Mouse (Mus musculus): ENCODE results near the gene Caln1. TPM values are rescaled to one million over a fixed set of nuclear protein-coding genes. Genes with fewer than 3 reads are reported as not detected.

Caln1 gene
- total RNA-seq, 1 experiment = not detected

DNA sequence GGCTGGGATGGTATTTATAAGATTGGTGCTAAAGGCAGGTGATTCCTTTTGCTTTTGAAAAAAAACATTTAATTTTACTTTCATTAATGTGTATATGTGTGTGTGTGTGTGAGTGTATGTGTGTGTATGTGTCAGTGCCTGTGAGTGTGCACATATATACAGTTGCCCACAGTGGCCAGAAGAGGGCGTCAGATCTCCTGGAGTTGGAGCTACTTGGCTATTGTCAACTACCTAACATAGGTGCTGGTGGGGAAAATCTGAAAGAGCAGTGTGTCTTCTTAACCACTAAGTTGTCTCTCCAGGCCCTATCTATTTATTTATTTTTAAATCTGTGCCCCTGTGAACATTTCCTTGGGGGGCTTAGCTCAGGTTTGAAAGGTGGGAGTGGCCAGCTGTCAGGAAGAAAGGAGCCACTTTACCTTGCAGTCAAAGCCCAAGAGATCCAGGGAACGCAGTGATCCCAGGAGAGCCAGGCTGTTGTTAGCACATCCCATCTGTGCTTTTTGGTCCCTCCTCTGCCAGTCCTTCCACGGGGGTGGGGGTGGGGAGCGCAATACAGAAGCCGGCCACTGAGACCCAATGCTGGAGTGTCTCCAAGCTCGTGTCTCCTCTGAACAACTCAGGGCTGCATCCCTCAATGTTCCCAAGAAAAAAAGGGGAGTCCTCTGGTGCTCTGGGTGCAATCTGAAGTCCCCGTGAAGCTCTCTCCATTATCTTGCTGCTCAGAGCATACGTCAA, 24.5 kb downstream of the Caln1 start:
- TF ChIP-seq HCFC1 (IDR thresholded peaks at IDR 0.05; ENCODE audit: borderline replicate concordance, insufficient read depth, low read length) (no peak), CHD2 (IDR thresholded peaks at IDR 0.05; ENCODE audit: low read depth, low read length) (no peak; the same call in 1 of the 2 replicates), ZC3H11A (IDR thresholded peaks at IDR 0.05; ENCODE audit: borderline replicate concordance, low read depth, low read length) (no peak), ZNF384 (IDR thresholded peaks at IDR 0.05; ENCODE audit: low read depth, low read length) (no peak), MAFK (IDR thresholded peaks at IDR 0.05; ENCODE audit: insufficient read depth, low read depth, low read length) (no peak)
- no peak for DNase-seq (ENCODE audit: low read depth, low spot score)
- no peak overlapping the region for H3K9ac ChIP-seq (ENCODE audit: insufficient read depth, low read depth, low read length, poor library complexity, severe bottlenecking)
- H3K4me3 ChIP-seq (ENCODE audit: insufficient read depth in 1 of 2, low read depth in 1 of 2, low read length in 2 of 2, poor library complexity in 1 of 2, severe bottlenecking in 1 of 2) = no peak overlapping the region
- H3K27ac ChIP-seq (ENCODE audit: insufficient read depth, low read depth, low read length, poor library complexity, severe bottlenecking) = no peak overlapping the region
- no peaks in the 10 kb centered on the region for H3K36me3 ChIP-seq (ENCODE audit: control insufficient read depth, insufficient read depth, low read length, poor library complexity, severe bottlenecking)
- in situ Hi-C loops (cut with MboI; ENCODE audit: low sequenced_read_pairs in 2 of 2, unreplicated experiment in 2 of 2) = no loop called here
- no peaks in the 10 kb centered on the region for H3K4me1 ChIP-seq (ENCODE audit: control insufficient read depth in 2 of 2, insufficient read depth in 2 of 2, low read length in 2 of 2, poor library complexity in 1 of 2)
- H3K9me3 ChIP-seq (ENCODE audit: control insufficient read depth, insufficient read depth, low read depth, low read length) = no peaks in the 10 kb centered on the region

DNA sequence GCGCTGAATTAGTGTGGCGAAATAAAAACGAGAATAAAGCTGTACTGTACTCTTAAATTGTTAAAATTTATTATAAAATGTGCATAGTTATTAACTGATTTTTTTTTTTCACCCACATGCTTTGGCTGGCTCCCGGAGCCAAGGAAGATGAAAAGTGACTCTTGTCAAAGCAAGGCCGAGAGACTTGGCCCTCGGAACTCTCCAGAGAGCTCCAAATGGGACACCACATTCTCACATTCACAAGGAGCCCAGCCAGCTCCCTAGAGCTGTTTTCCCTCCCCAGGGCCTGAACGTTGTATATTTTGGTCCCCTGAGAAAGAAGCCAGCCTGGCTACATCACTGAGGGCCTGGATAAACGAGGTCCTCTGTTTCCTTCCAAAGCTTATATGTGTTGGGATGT, 25.1 kb downstream of the Caln1 start:
- no peak for TF ChIP-seq CHD2 (IDR thresholded peaks at IDR 0.05; ENCODE audit: low read depth, low read length)
- TF ChIP-seq ZNF384 (IDR thresholded peaks at IDR 0.05; ENCODE audit: low read depth, low read length) = no peak
- TF ChIP-seq ZC3H11A (IDR thresholded peaks at IDR 0.05; ENCODE audit: borderline replicate concordance, low read depth, low read length) = no peak
- TF ChIP-seq MAFK (IDR thresholded peaks at IDR 0.05; ENCODE audit: insufficient read depth, low read depth, low read length) = no peak
- TF ChIP-seq HCFC1 (IDR thresholded peaks at IDR 0.05; ENCODE audit: borderline replicate concordance, insufficient read depth, low read length) = no peak
- H3K4me3 ChIP-seq (ENCODE audit: insufficient read depth in 1 of 2, low read depth in 1 of 2, low read length in 2 of 2, poor library complexity in 1 of 2, severe bottlenecking in 1 of 2) = no peak overlapping the region
- H3K36me3 ChIP-seq (ENCODE audit: control insufficient read depth, insufficient read depth, low read length, poor library complexity, severe bottlenecking) = no peaks in the 10 kb centered on the region
- in situ Hi-C loops (cut with MboI; ENCODE audit: low sequenced_read_pairs in 2 of 2, unreplicated experiment in 2 of 2) = no loop called here
- no peak overlapping the region for H3K27ac ChIP-seq (ENCODE audit: insufficient read depth, low read depth, low read length, poor library complexity, severe bottlenecking)
- no peaks in the 10 kb centered on the region for H3K4me1 ChIP-seq (ENCODE audit: control insufficient read depth in 2 of 2, insufficient read depth in 2 of 2, low read length in 2 of 2, poor library complexity in 1 of 2)
- no peak overlapping the region for H3K9ac ChIP-seq (ENCODE audit: insufficient read depth, low read depth, low read length, poor library complexity, severe bottlenecking)
- no peaks in the 10 kb centered on the region for H3K9me3 ChIP-seq (ENCODE audit: control insufficient read depth, insufficient read depth, low read depth, low read length)
- no peak for DNase-seq (ENCODE audit: low read depth, low spot score)

DNA sequence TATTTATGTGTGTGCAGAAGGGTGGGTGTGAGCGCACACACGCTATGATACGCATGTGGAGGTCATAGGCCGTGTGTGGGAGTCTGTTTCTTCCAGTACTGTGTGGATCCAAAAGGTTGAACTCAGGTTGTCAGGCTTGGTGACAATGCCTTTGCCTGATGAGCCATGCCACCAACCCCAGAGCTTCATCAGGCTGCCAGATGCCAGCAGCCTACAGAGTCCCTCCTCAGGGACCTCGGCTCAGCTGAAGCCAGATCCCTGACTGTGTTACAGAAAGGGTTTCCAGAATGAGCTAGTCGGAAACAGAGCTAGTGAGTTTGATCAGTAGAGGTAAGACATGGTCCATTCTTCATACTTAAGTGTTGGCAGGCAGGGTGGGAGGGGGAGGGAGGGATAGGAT, 25.9 kb downstream of the Caln1 start:
- DNase-seq (ENCODE audit: low read depth, low spot score) = no peak
- H3K27ac ChIP-seq (ENCODE audit: insufficient read depth, low read depth, low read length, poor library complexity, severe bottlenecking) = no peak overlapping the region
- no peaks in the 10 kb centered on the region for H3K4me1 ChIP-seq (ENCODE audit: control insufficient read depth in 2 of 2, insufficient read depth in 2 of 2, low read length in 2 of 2, poor library complexity in 1 of 2)
- H3K9ac ChIP-seq (ENCODE audit: insufficient read depth, low read depth, low read length, poor library complexity, severe bottlenecking) = no peak overlapping the region
- H3K4me3 ChIP-seq (ENCODE audit: insufficient read depth in 1 of 2, low read depth in 1 of 2, low read length in 2 of 2, poor library complexity in 1 of 2, severe bottlenecking in 1 of 2) = no peak overlapping the region
- H3K9me3 ChIP-seq (ENCODE audit: control insufficient read depth, insufficient read depth, low read depth, low read length) = no peaks in the 10 kb centered on the region
- in situ Hi-C loops (cut with MboI; ENCODE audit: low sequenced_read_pairs in 2 of 2, unreplicated experiment in 2 of 2) = no loop called here
- H3K36me3 ChIP-seq (ENCODE audit: control insufficient read depth, insufficient read depth, low read length, poor library complexity, severe bottlenecking) = no peaks in the 10 kb centered on the region
- TF ChIP-seq ZC3H11A (IDR thresholded peaks at IDR 0.05; ENCODE audit: borderline replicate concordance, low read depth, low read length) (no peak), CHD2 (IDR thresholded peaks at IDR 0.05; ENCODE audit: low read depth, low read length) (no peak), MAFK (IDR thresholded peaks at IDR 0.05; ENCODE audit: insufficient read depth, low read depth, low read length) (no peak), HCFC1 (IDR thresholded peaks at IDR 0.05; ENCODE audit: borderline replicate concordance, insufficient read depth, low read length) (no peak), ZNF384 (IDR thresholded peaks at IDR 0.05; ENCODE audit: low read depth, low read length) (no peak)

GRCm38 (mm10) chr5:130400136-130400917, 31.1 kb downstream of the Caln1 start:
- no peak for TF ChIP-seq MAFK (IDR thresholded peaks at IDR 0.05; ENCODE audit: insufficient read depth, low read depth, low read length)

More at GRCm38 (mm10) chr5:130400136-130400917, 31.1 kb downstream of the Caln1 start:
- Histone ChIP-seq H3K9ac (ENCODE audit: insufficient read depth, low read depth, low read length, poor library complexity, severe bottlenecking) (no peak overlapping the region), H3K27ac (ENCODE audit: insufficient read depth, low read depth, low read length, poor library complexity, severe bottlenecking) (no peak overlapping the region), H3K36me3 (ENCODE audit: control insufficient read depth, insufficient read depth, low read length, poor library complexity, severe bottlenecking) (no peaks in the 10 kb centered on the region), H3K9me3 (ENCODE audit: control insufficient read depth, insufficient read depth, low read depth, low read length) (no peaks in the 10 kb centered on the region), H3K4me1 (ENCODE audit: control insufficient read depth in 2 of 2, insufficient read depth in 2 of 2, low read length in 2 of 2, poor library complexity in 1 of 2) (no peaks in the 10 kb centered on the region), H3K4me3 (ENCODE audit: insufficient read depth in 1 of 2, low read depth in 1 of 2, low read length in 2 of 2, poor library complexity in 1 of 2, severe bottlenecking in 1 of 2) (no peak overlapping the region)
- in situ Hi-C loops (cut with MboI; ENCODE audit: low sequenced_read_pairs in 2 of 2, unreplicated experiment in 2 of 2) = no loop called here
- DNase-seq (ENCODE audit: low read depth, low spot score) = no peak
